Mouse (Mus musculus) heart, postnatal 0 days (tissue): ENCODE measurements around the gene Slx1b. TPM values are rescaled to one million over a fixed set of nuclear protein-coding genes. Genes with fewer than 3 reads are reported as not detected.

Source experiments
- ATAC-seq: fragments of 200-750 bp; cut with Nextera tagmentation; 2 replicates; pipeline ENCODE4 v1.8.0; 2017; ENCODE audit warnings: low read depth, moderate number of reproducible peaks, moderate library complexity; ENCODE audit not compliant: insufficient read depth
- DNase-seq: peaks from one replicate; pipeline ENCODE4 v3.0.0-alpha.2; 2016; ENCODE audit warnings: low spot score
- H3K27ac ChIP-seq: fragments of 300-500 bp; sonication (generic); 2 replicates; pipeline ENCODE4 v1.5.1; 2014; ENCODE audit warnings: low read depth, mild to moderate bottlenecking
- H3K27me3 ChIP-seq: fragments of 300-500 bp; sonication (generic); 2 replicates; pipeline ENCODE4 v1.6.1; 2014; ENCODE audit warnings: low read length, mixed read lengths; ENCODE audit not compliant: control insufficient read depth, insufficient read depth
- H3K36me3 ChIP-seq: fragments of 300-500 bp; sonication (generic); replicated peaks from 2 replicates; pipeline ENCODE4 v1.6.1; 2014; ENCODE audit warnings: low read length, mixed read lengths; ENCODE audit not compliant: control insufficient read depth, insufficient read depth
- H3K4me1 ChIP-seq: fragments of 300-500 bp; sonication (generic); 2 replicates; pipeline ENCODE4 v1.6.1; 2014; ENCODE audit warnings: antibody characterized with exemption; ENCODE audit not compliant: control insufficient read depth, insufficient read depth
- H3K4me2 ChIP-seq: fragments of 300-500 bp; sonication (generic); 2 replicates; pipeline ENCODE4 v1.6.1; 2014; ENCODE audit warnings: low read depth, mild to moderate bottlenecking, low read length, moderate library complexity
- H3K4me3 ChIP-seq: fragments of 300-500 bp; sonication (generic); 2 replicates; pipeline ENCODE4 v1.5.1; 2014; ENCODE audit warnings: low read depth, low read length
- H3K9ac ChIP-seq: fragments of 300-500 bp; sonication (generic); replicated peaks from 2 replicates; pipeline ENCODE4 v1.6.1; 2014; ENCODE audit warnings: low read depth, low read length, mixed read lengths
- H3K9me3 ChIP-seq: fragments of 300-500 bp; sonication (generic); replicated peaks from 2 replicates; pipeline ENCODE4 v1.6.1; 2016; ENCODE audit warnings: low read length; ENCODE audit not compliant: control insufficient read depth
- CTCF ChIP-seq: IDR thresholded peaks from 2 replicates; pipeline ENCODE4 v1.5.1; 2016; ENCODE audit warnings: antibody characterized with exemption, control low read depth, low read depth
- EP300 ChIP-seq: IDR thresholded peaks from 2 replicates; pipeline ENCODE4 v1.6.1; 2016; ENCODE audit warnings: antibody characterized with exemption, low read depth
- WGBS: fragments of 180-500 bp; shearing (Covaris S2); extraction: QIAGEN DNeasy Blood & Tissue Kit; methylation state at CpG from one replicate; pipeline ENCODE4 v1.1.7; 2014; 5-methylcytosine and 5-hydroxymethylcytosine counted together
- polyA plus RNA-seq: library from polyadenylated mRNA; unstranded; fragments of >200 nt; fragmentation: Nextera tagmentation; extraction: Ambion mirVana; gene quantifications from 2 replicates; pipeline ENCODE4 v1.2.1, GENCODE M21; 2015
- total RNA-seq: library from RNA; depleted of rRNA; stranded (reverse); fragments of >200 nt; gene quantifications from 2 replicates; pipeline ENCODE4 v1.2.3, GENCODE M21; 2014; ENCODE audit warnings: low replicate concordance; rRNA removed

Slx1b gene
- 6.2 and 12.6 TPM in 2 replicates for total RNA-seq
- 4.9 and 6.3 TPM in 2 replicates for polyA plus RNA-seq

- H3K36me3 ChIP-seq, result peaks cover 15% of the 10 kb centered on the region
- no peaks in the 10 kb centered on the region for H3K27me3 ChIP-seq
- TF ChIP-seq CTCF, result peak; percentile 97
- no peak for TF ChIP-seq EP300
- peaks cover 14% of the 10 kb centered on the region; the same call in 1 of the 2 replicates for H3K4me1 ChIP-seq
- DNase-seq (peak; percentile 98), ATAC-seq (peak; percentile 98)
- peak within 1 kb of the TSS; percentile 93 for H3K4me3 ChIP-seq
- H3K4me2 ChIP-seq, result peak within 1 kb of the TSS; percentile 92
- H3K9me3 ChIP-seq, result no peaks in the 10 kb centered on the region
- peak within 1 kb of the TSS; percentile 91 for H3K9ac ChIP-seq
- under 1% methylated on average over 40 of the region's 40 CpGs for WGBS
- H3K27ac ChIP-seq, result peak within 1 kb of the TSS; percentile 96
Measured at GRCm38 (mm10) chr7:126695631-126696207, at the start of gene Slx1b. TSS of gene Slx1b (minus strand) at chr7:126695784.

GRCm38 (mm10) chr7:126741964-126742482 is 46.4 kb upstream of the Slx1b start:
- no peak overlapping the region for H3K9ac ChIP-seq
- 84% methylated on average over 13 of the region's 13 CpGs for WGBS
- no peak for ATAC-seq

GRCm38 (mm10) chr7:126741452-126741851 is 45.9 kb upstream of the Slx1b start:
- Histone ChIP-seq H3K9me3 (no peaks in the 10 kb centered on the region), H3K4me2 (no peak overlapping the region), H3K4me1 (no peaks in the 10 kb centered on the region), H3K27me3 (no peaks in the 10 kb centered on the region), H3K9ac (no peak overlapping the region), H3K36me3 (no peaks in the 10 kb centered on the region), H3K27ac (no peak overlapping the region), H3K4me3 (no peak overlapping the region)
- 78% methylated on average over 5 of the region's 5 CpGs for WGBS
- no peak for DNase-seq
- TF ChIP-seq EP300 (no peak), CTCF (no peak)
- ATAC-seq, result no peak

More at GRCm38 (mm10) chr7:126741964-126742482, 46.4 kb upstream of the Slx1b start:
- Histone ChIP-seq H3K9me3 (no peaks in the 10 kb centered on the region), H3K4me1 (no peaks in the 10 kb centered on the region), H3K27ac (no peak overlapping the region), H3K27me3 (no peaks in the 10 kb centered on the region), H3K36me3 (no peaks in the 10 kb centered on the region), H3K4me2 (no peak overlapping the region), H3K4me3 (no peak overlapping the region)
- DNase-seq, result no peak
- TF ChIP-seq CTCF (no peak), EP300 (no peak)

- DNase-seq (no peak), ATAC-seq (no peak)
- H3K4me1 ChIP-seq, result no peaks in the 10 kb centered on the region
- WGBS, result 52% methylated on average over 5 of the region's 5 CpGs
- no peaks in the 10 kb centered on the region for H3K9me3 ChIP-seq
- H3K4me3 ChIP-seq, result no peak overlapping the region
- TF ChIP-seq CTCF, result no peak
- no peak for TF ChIP-seq EP300
- no peak overlapping the region for H3K9ac ChIP-seq
- H3K36me3 ChIP-seq, result no peaks in the 10 kb centered on the region
- no peak overlapping the region for H3K27ac ChIP-seq
- H3K27me3 ChIP-seq, result no peaks in the 10 kb centered on the region
- H3K4me2 ChIP-seq, result no peak overlapping the region
Measured at GRCm38 (mm10) chr7:126740977-126741376, 45.4 kb upstream of the Slx1b start.

- H3K4me2 ChIP-seq, result no peak overlapping the region
- H3K4me1 ChIP-seq, result no peaks in the 10 kb centered on the region
- whole genome bisulfite sequencing, result 80% methylated on average over 13 of the region's 13 CpGs
- H3K9me3 ChIP-seq, result no peaks in the 10 kb centered on the region
- H3K27me3 ChIP-seq, result no peaks in the 10 kb centered on the region
- TF ChIP-seq CTCF (no peak), EP300 (no peak)
- DNase-seq (no peak), ATAC-seq (no peak)
- H3K4me3 ChIP-seq, result no peak overlapping the region
- H3K27ac ChIP-seq, result no peak overlapping the region
- no peaks in the 10 kb centered on the region for H3K36me3 ChIP-seq
- H3K9ac ChIP-seq, result no peak overlapping the region
Measured at GRCm38 (mm10) chr7:126740132-126740735, 44.6 kb upstream of the Slx1b start.
